Comparison of ENCODE assay signal across 29 mouse cellular contexts in the genomic region with DNA sequence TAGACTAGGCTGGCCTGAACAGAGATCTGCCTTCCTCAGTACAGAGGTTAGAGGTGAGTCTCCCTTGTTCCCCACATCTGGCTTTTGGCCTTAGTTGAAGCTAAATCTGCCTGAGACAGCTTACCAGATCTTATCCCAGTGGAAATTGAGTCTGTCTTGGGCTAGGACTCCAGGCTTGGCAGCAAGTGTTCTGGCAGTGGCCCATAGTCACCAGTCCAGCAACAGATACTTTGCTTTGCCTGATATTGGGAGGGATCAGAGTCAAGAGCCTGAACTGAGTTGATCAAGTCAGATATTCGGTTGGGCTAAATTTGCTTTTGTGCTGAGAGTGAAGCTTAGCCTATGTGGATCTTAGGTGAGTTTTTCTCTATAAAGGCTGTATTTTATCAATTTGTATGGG. TPM values are rescaled to one million over a fixed set of nuclear protein-coding genes. Genes with fewer than 3 reads are reported as not detected.
DNase-seq lines count a peak whose midpoint lies in the region; ATAC-seq and TF ChIP-seq lines count a peak whose summit lies in the region.
"Had no signal": no experiment of that assay in that cellular context is flagged by ENCODE, and none has a peak within 500 bp of the region (broad histone marks: within the 10 kb centered on the region; RNA-seq: fewer than 3 reads in every experiment).

No protein-coding gene starts in this region.

- H3K4me3 ChIP-seq in liver, adult 2 months (ENCODE audit: insufficient read depth, low read depth, low read length), result no peak overlapping the region
- no peak overlapping the region for H3K4me3 ChIP-seq in liver, embryonic 12.5 days
- no peak overlapping the region for H3K4me3 ChIP-seq in ES-Bruce4 (ENCODE audit: low read depth, low read length)
- H3K4me3 ChIP-seq: erythroblast, embryonic 14.5 days; hindbrain, embryonic 10.5 days; hindbrain, embryonic 15.5 days; kidney, embryonic 15.5 days; layer of hippocampus, adult 2 months; limb, embryonic 10.5 days; limb, embryonic 15.5 days; megakaryocyte, embryonic 14.5 days; midbrain, embryonic 13.5 days; neural tube, embryonic 13.5 days had no signal

- H3K9me3 ChIP-seq in liver, embryonic 12.5 days (replicated peaks), result no peaks in the 10 kb centered on the region
- H3K9me3 ChIP-seq in ES-Bruce4 (replicated peaks; ENCODE audit: control insufficient read depth, insufficient read depth, low read length, poor library complexity, severe bottlenecking), result no peaks in the 10 kb centered on the region
- H3K9me3 ChIP-seq: hindbrain, embryonic 10.5 days; hindbrain, embryonic 15.5 days; kidney, embryonic 15.5 days; limb, embryonic 10.5 days; limb, embryonic 15.5 days; megakaryocyte, embryonic 14.5 days; midbrain, embryonic 13.5 days; neural tube, embryonic 13.5 days had no signal

- H3K36me3 ChIP-seq in liver, adult 2 months (ENCODE audit: control insufficient read depth, insufficient read depth, low read length), result peaks cover 64% of the 10 kb centered on the region
- H3K36me3 ChIP-seq in liver, embryonic 12.5 days, result peaks cover 87% of the 10 kb centered on the region
- H3K36me3 ChIP-seq in ES-Bruce4 (ENCODE audit: control insufficient read depth, insufficient read depth, low read length, poor library complexity, severe bottlenecking), result peaks cover 94% of the 10 kb centered on the region

- H3K27me3 ChIP-seq in liver, adult 2 months (ENCODE audit: control insufficient read depth, insufficient read depth, low read length), result no peaks in the 10 kb centered on the region
- no peaks in the 10 kb centered on the region for H3K27me3 ChIP-seq in liver, embryonic 12.5 days (replicated peaks)
- no peaks in the 10 kb centered on the region for H3K27me3 ChIP-seq in ES-Bruce4 (ENCODE audit: control insufficient read depth, insufficient read depth, low read length, poor library complexity, severe bottlenecking)
- H3K27me3 ChIP-seq: hindbrain, embryonic 15.5 days; kidney, embryonic 15.5 days; limb, embryonic 15.5 days; megakaryocyte, embryonic 14.5 days; midbrain, embryonic 13.5 days; neural tube, embryonic 13.5 days had no signal

- no peak overlapping the region for H3K27ac ChIP-seq in liver, adult 2 months (replicated peaks; ENCODE audit: insufficient read depth, low read depth, low read length)
- H3K27ac ChIP-seq in liver, embryonic 12.5 days, result no peak overlapping the region
- peak overlapping the region; percentile 78 for H3K27ac ChIP-seq in ES-Bruce4 (ENCODE audit: insufficient read depth, low read length)
- H3K27ac ChIP-seq: hindbrain, embryonic 10.5 days; hindbrain, embryonic 15.5 days; kidney, embryonic 15.5 days; layer of hippocampus, adult 2 months; limb, embryonic 10.5 days; midbrain, embryonic 13.5 days; neural tube, embryonic 13.5 days had no signal

- no peak overlapping the region for H3K9ac ChIP-seq in liver, adult 2 months (ENCODE audit: low read depth, low read length)
- H3K9ac ChIP-seq in liver, embryonic 12.5 days, result no peak overlapping the region
- H3K9ac ChIP-seq in ES-Bruce4 (ENCODE audit: low read depth, poor library complexity, severe bottlenecking), result no peak overlapping the region
- H3K9ac ChIP-seq: forebrain, postnatal 0 days; hindbrain, embryonic 15.5 days; kidney, embryonic 15.5 days; limb, embryonic 15.5 days; liver, postnatal 0 days; neural tube, embryonic 13.5 days had no signal

- no peak for TF ChIP-seq POLR2A in liver, adult 2 months (IDR thresholded peaks at IDR 0.05; ENCODE audit: extremely low read depth, insufficient read depth, low read length)
- TF ChIP-seq POLR2A in ES-Bruce4 (IDR thresholded peaks at IDR 0.05; ENCODE audit: insufficient read depth, low read length), result no peak

- no peak for ATAC-seq in liver, embryonic 12.5 days
- ATAC-seq in megakaryocyte-erythroid progenitor cell, adult 5-6 weeks (replicated peaks; ENCODE audit: low FRiP score, low TSS enrichment, poor library complexity, severe bottlenecking), result no peak
- ATAC-seq: forebrain, postnatal 0 days; inflammation-experienced regulatory T-cells, adult 6 months; liver, postnatal 0 days; lung, postnatal 0 days; midbrain, embryonic 13.5 days had no signal

- TF ChIP-seq EP300 in ES-Bruce4 (IDR thresholded peaks at IDR 0.05; ENCODE audit: insufficient read depth, low read depth, low read length), result no peak

- WGBS in liver, adult 2 months, result 70% methylated on average over 1 of the region's 1 CpGs
- WGBS in liver, embryonic 12.5 days (ENCODE audit: insufficient replicate concordance), result 80% methylated on average over 1 of the region's 1 CpGs

- H3K4me2 ChIP-seq in liver, embryonic 12.5 days, result no peak overlapping the region
- H3K4me2 ChIP-seq: hindbrain, embryonic 15.5 days; kidney, embryonic 15.5 days; limb, embryonic 15.5 days; midbrain, embryonic 13.5 days; neural tube, embryonic 13.5 days had no signal

- peak; percentile 13 for DNase-seq in liver, adult 2 months (ENCODE audit: extremely low read depth, low read depth, low spot score)
- peak; percentile 39 for DNase-seq in MN1 (ENCODE audit: low spot score)
- DNase-seq in gastrocnemius, postnatal 25 days, result peak; percentile 44
- no peak for DNase-seq in lung, adult 18-20 months
- DNase-seq in retina, embryonic 14.5 days (ENCODE audit: low spot score), result no peak
- DNase-seq: adrenal gland, adult 2 months; cerebellum, adult 18-20 months; cerebellum, postnatal 14 days; forebrain, postnatal 0 days; kidney, adult 18-20 months; kidney, postnatal 25 days; liver, postnatal 0 days; lung, postnatal 4 days; thymus, postnatal 14 days had no signal

- peaks cover 3% of the 10 kb centered on the region; the same call in 1 of the 2 replicates for H3K4me1 ChIP-seq in liver, adult 2 months (ENCODE audit: control insufficient read depth, insufficient read depth, low read length)
- peaks cover 46% of the 10 kb centered on the region for H3K4me1 ChIP-seq in liver, embryonic 12.5 days
- no peaks in the 10 kb centered on the region for H3K4me1 ChIP-seq in ES-Bruce4 (ENCODE audit: control insufficient read depth, insufficient read depth, low read length)

- H3K79me2 ChIP-seq in liver, adult 2 months (ENCODE audit: control insufficient read depth, insufficient read depth, low read length), result no peaks in the 10 kb centered on the region; the same call in 1 of the 2 replicates

- no peak for TF ChIP-seq CTCF in liver, adult 2 months (IDR thresholded peaks at IDR 0.05; ENCODE audit: low read depth, low read length)
- no peak for TF ChIP-seq CTCF in ES-Bruce4 (IDR thresholded peaks at IDR 0.05; ENCODE audit: low read depth, low read length)

RNA-seq across cellular contexts. Expression of a gene that starts 9.6 kb away (rescaled TPM):
- 876 and 959 TPM in 2 replicates for total RNA-seq in liver, adult 2 months (2014; rRNA removed)
- 184 and 206 TPM in 2 replicates for polyA plus RNA-seq in liver, adult 2 months (2012; rRNA removed)
- 1,045 and 1,076 TPM in 2 replicates for polyA plus RNA-seq in liver, embryonic 12.5 days (2016; fragmentation: Nextera tagmentation; extraction: Ambion mirVana)
- 3,686 and 4,006 TPM in 2 replicates for polyA plus RNA-seq in ES-Bruce4 (2011; ENCODE audit: insufficient read depth, insufficient read length, low read depth, missing spikeins)
- 100 to 1,000 TPM; 622 to 647 TPM for total RNA-seq in gastrocnemius, postnatal 25 days (2021)
- total RNA-seq in megakaryocyte-erythroid progenitor cell, adult 5-6 weeks (2014; fragmentation: Nextera tagmentation), result 4,905 and 5,243 TPM in 2 replicates
- 5,044 and 5,586 TPM in 2 replicates for total RNA-seq in megakaryocyte-erythroid progenitor cell, adult 5-6 weeks (2017)

RNA-seq across cellular contexts. Expression of a gene that starts 9.6 kb away (rescaled TPM):
- 10.1 and 11.7 TPM in 2 replicates for total RNA-seq in liver, adult 2 months (2014; rRNA removed)
- polyA plus RNA-seq in liver, adult 2 months (2012; rRNA removed), result 4.0 and 5.1 TPM in 2 replicates
- polyA plus RNA-seq in liver, embryonic 12.5 days (2016; fragmentation: Nextera tagmentation; extraction: Ambion mirVana), result 10.8 and 14.0 TPM in 2 replicates
- 33.3 and 33.6 TPM in 2 replicates for polyA plus RNA-seq in ES-Bruce4 (2011; ENCODE audit: insufficient read depth, insufficient read length, low read depth, missing spikeins)
- total RNA-seq in gastrocnemius, postnatal 25 days (2021), result 1 to 10 TPM; 6.8 to 8.4 TPM
- total RNA-seq in megakaryocyte-erythroid progenitor cell, adult 5-6 weeks (2014; fragmentation: Nextera tagmentation), result 46.0 and 47.5 TPM in 2 replicates
- 11.6 and 14.8 TPM in 2 replicates for total RNA-seq in megakaryocyte-erythroid progenitor cell, adult 5-6 weeks (2017)

Comparison
In these comparisons a context has a peak if more than half of its experiments do, and no peak if none do; other contexts are left out.
1. DNase-seq: peak in liver, adult 2 months (single experiment), MN1 (single experiment) and gastrocnemius, postnatal 25 days (single experiment); none in lung, adult 18-20 months (0 of 2) and retina, embryonic 14.5 days (single experiment).